Mouse (Mus musculus): ENCODE data around the gene Prss2.
"Not testable (repeated sequence)": the region's sequence is repeated elsewhere in the genome, so short reads cannot be mapped to it uniquely, and the experiment has no call there.

The Prss2 gene

GRCm38 (mm10) chr6:41521487-41521886 lies at the start of gene Prss2:
Gene Prss2 (plus strand): TSS chr6:41521787.
- no peak for DNase-seq (ENCODE audit: low spot score)

- DNase-seq (ENCODE audit: low spot score), result no peak
Observed at GRCm38 (mm10) chr6:41499374-41499773, 22.2 kb upstream of the Prss2 start.

DNA sequence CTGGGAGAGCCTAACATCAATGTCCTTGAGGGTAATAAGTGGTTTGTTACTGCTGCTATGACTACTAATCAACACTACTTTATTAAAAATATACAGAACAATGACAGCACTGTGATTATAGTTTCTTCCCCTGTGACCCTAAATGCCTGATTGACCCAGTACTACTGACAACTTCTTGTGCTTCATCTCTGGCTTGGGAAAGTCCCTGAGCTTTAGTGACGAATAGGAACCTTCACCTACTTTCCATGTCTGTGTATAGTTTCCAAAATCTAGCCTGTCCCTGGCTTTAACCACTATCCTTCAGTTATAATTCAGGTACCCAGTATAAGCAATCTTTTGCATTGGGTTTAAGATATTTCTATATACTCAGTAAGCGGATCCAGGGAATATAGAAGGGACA lies 16.7 kb upstream of the Prss2 start:
- no peak for DNase-seq (ENCODE audit: low spot score)

- DNase-seq (ENCODE audit: low spot score), result no peak
Observed at GRCm38 (mm10) chr6:41505323-41505722, 16.3 kb upstream of the Prss2 start.

- DNase-seq (ENCODE audit: low spot score), result no peak
Observed at GRCm38 (mm10) chr6:41518017-41518524, 3.5 kb upstream of the Prss2 start.

GRCm38 (mm10) chr6:41526453-41526852 lies 4.9 kb downstream of the Prss2 start:
- DNase-seq (ENCODE audit: low spot score), result no peak

DNA sequence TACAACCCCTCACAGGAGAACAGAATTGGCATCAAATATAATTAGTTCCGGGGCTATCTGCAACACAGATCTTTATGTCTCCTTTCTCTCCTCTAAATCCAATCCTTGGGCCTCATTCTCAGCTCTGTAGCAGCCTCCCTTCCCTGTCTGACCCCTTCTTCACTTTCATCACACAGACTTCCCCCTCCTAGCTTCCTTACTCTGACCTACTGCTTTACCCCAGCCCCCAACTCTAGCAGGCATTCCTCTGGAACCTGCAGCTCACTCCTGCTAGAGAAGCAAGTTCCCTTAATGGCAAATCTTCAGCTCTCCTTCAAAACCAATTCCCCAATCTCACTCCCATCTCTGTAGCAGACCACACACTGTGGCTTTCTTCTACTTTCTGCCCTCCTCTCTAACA lies 5.8 kb downstream of the Prss2 start:
- no peak for DNase-seq (ENCODE audit: low spot score)

GRCm38 (mm10) chr6:41529987-41530386 lies 8.4 kb downstream of the Prss2 start:
- not testable (repeated sequence) for DNase-seq (ENCODE audit: low spot score)

- no peak for DNase-seq (ENCODE audit: low spot score)
Observed at GRCm38 (mm10) chr6:41532181-41532580, 10.6 kb downstream of the Prss2 start.

DNA sequence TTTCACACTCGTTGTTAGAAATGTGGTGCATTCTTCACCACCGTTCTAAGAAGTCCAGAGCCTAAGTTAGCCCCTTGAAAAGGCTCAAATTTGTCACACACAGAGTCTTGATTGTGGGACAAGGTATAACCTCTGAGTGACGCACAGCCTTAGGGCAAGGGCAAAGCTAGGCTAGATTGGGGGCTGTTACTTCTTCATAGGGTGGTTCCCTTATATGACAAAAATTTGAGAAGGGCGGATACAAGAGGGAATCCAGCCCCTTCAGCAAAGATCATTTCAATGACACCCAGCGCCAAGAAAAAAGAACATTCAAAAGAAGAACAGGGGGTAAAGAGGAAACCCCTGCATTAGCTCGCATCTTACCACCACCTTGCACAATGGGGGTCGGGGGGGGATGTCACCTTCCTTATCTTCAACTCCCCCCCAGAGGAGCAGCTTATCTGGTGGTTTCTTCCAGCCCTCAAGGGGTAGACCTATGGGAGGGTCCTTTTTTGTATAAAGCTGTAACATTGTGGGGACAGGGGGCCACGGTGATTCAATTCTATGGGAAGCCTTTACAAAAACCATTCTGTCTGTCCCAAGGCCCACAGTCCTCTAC lies 11.2 kb downstream of the Prss2 start:
- DNase-seq (ENCODE audit: low spot score), result no peak

GRCm38 (mm10) chr6:41537376-41537775 lies 15.8 kb downstream of the Prss2 start:
- no peak for DNase-seq (ENCODE audit: low spot score)

- DNase-seq (ENCODE audit: low spot score), result not testable (repeated sequence)
Observed at GRCm38 (mm10) chr6:41538296-41538695, 16.7 kb downstream of the Prss2 start.

GRCm38 (mm10) chr6:41540746-41541145 lies 19.2 kb downstream of the Prss2 start:
- DNase-seq (ENCODE audit: low spot score), result no peak

- DNase-seq (ENCODE audit: low spot score), result no peak
Observed at GRCm38 (mm10) chr6:41541746-41542145, 20.2 kb downstream of the Prss2 start.

DNA sequence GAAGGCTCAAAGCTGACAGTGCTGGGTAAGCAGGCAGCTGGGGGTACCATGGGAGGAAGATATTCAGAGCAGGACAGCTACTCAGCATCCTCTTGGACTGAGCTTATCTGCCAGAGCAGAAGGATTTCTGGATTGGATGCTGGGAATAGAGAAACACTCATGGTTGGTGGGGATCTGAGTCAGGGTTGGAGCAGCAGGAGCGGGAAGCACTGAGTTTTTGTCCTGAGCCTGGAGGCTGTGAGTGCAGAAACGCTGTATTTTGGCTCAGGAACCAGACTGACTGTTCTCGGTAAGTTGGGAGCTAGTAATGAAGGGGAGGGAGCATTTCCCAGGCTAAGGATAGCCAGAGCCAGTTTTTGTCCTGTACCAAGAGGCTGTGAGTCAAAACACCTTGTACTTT lies 21.4 kb downstream of the Prss2 start:
- no peak for DNase-seq (ENCODE audit: low spot score)

DNA sequence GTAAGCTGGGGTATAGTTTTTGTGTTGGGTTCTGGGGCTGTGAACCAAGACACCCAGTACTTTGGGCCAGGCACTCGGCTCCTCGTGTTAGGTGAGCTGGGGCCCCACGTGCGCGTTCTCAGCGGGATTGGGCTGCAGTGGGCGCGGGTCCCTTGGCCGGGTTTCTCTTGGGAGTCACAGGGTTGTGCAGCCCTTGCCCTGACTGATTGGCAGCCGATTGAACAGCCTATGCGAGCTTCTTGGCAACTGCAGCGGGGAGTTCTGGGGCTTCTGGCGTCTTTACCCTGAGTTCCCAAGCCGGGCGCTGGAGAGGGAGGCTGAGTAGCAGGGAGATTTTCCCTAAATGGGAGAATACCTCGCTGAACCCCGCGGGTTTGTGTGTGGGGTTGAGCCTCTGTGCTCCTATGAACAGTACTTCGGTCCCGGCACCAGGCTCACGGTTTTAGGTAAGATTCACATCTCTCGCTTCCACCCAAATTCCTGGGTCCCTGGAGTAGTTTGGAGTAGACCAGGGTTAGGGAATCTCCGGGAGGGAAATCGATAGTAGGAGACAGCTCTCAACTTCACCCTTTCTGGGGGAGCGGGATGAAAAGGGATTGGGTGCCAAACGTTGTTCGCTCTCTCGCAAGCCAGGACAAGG lies 21.9 kb downstream of the Prss2 start:
- DNase-seq (ENCODE audit: low spot score), result no peak

DNA sequence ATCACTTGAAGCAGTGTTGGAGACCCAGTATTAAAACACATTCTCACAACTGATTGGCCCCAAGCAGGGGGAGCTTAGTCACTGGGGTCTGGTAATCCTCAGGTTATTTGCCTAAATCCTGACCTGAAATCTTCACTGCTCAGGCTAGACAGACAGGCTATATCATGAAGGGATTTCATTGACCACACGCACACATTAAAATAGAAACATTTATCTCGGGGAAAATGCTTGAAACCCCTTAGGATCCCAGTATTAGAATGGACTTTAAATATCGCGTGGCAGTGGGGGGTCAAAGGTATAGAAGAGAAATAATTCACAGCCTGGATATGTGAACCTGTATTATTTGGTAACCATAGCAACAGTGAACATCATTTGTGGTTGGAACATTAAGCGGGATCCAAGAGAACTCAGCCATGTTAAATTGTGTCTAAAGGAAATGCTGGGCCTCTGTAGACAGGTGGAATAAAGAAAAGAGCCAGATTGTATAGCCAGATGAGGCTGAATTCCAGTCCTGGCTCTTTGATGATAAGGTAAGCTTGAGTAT lies 22.9 kb downstream of the Prss2 start:
- no peak for DNase-seq (ENCODE audit: low spot score)

DNA sequence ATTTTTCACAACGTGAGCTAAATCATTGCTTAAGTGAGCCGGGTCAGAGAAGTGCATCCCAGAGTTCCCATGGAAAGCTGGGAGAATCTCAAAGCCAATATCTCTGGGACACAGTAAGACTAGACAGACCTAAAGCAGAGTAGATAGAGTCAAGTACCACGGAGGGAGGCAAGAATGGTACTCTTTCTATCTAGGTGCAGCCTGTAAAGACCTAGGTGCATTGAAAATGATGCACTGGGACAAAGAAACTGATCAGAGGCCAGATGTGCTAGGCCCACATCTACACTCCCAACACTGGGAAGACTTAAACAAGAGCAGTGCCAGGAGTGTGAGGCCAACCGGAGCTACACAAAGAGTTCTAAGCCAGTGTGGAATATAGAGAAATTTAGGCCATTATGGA lies 23.7 kb downstream of the Prss2 start:
- DNase-seq (ENCODE audit: low spot score), result no peak

GRCm38 (mm10) chr6:41547056-41547650 lies 25.6 kb downstream of the Prss2 start:
- DNase-seq (ENCODE audit: low spot score), result no peak

DNA sequence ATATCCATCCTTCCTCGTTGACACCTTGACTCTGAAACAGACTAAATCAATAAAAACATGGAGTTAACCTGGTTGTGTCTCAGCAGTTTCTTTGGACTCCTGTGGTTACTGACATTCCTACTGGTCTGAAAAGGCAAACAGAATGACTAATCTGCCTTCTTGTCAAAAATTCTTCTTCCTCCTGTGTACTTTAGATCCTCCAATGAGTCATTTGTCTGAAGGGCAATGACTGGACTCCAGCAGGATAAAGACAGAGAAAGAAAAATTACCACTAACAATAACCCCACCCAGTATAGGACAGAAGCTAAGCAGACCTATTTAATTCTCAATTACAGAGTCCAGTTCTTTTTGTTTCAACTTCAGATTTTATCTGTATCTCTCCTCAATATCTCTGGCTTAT lies 26.7 kb downstream of the Prss2 start:
- DNase-seq (ENCODE audit: low spot score), result no peak

- no peak for DNase-seq (ENCODE audit: low spot score)
Observed at GRCm38 (mm10) chr6:41553356-41554010, 31.9 kb downstream of the Prss2 start.

DNA sequence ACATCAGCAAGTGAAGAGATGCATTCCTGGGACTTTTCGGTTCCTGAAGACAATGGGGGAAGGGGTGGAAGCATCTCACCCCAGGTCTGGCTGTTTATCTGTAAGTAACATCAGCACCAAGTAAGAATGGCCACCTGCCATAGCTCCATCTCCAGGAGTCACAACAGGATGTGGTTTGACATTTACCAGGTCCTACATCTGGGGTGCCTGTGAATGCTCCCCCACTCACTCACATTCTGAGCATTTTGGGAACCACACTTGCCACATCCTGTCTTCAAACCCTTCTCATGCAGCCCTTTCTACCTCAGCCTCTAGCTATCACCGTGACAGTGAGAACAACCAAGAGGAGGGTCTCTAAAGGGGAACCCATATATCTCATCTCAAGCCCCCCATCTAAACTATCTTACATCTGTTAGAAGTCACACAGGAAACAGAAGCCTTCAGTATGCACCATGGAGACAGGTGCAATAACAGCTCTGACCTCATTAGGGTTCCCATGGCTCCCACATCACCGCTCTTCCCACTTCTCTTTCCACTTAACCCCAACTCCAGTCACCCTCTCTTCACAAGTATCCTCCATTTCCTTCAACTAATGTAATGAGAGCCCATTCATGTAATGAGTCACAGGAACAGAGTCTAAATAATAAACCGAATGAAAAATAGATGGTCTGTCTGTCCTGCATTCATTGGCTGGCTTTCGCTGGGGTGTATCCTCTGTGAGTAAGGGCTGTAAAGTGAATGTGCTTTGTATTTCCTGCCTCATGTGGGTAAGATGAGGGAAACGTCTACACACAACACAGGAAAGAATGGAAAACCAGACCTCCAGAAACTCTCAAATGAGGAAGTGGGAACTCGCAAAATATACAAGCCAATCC lies 32.9 kb downstream of the Prss2 start:
- DNase-seq (ENCODE audit: low spot score), result no peak

Measured in ovary, adult 18-20 months (tissue).